Mouse (Mus musculus) intestine, embryonic 14.5 days (tissue): Measurements from ENCODE around the gene Olfr47. TPM values are rescaled to one million over a fixed set of nuclear protein-coding genes. Genes with fewer than 3 reads are reported as not detected.
A peak's percentile ranks its signal among the peaks of the same experiment; 100 is the strongest.

Experiments
- ATAC-seq: fragments of 200-750 bp; cut with Nextera tagmentation; replicated peaks from 2 replicates; pipeline ENCODE4 v1.8.0; 2017; ENCODE audit warnings: low read depth, moderate number of reproducible peaks, moderate TSS enrichment, moderate library complexity; ENCODE audit not compliant: low FRiP score, low TSS enrichment
- DNase-seq: peaks from one replicate; pipeline ENCODE4 v3.0.0-alpha.2; 2018; ENCODE audit warnings: low spot score
- H3K27ac ChIP-seq: fragments of 300-500 bp; sonication (generic); 2 replicates; pipeline ENCODE4 v1.5.1; 2014; ENCODE audit warnings: low read depth, mild to moderate bottlenecking, control low read depth
- H3K27me3 ChIP-seq: fragments of 300-500 bp; sonication (generic); replicated peaks from 2 replicates; pipeline ENCODE4 v1.6.1; 2014; ENCODE audit warnings: low read length, control low read depth; ENCODE audit not compliant: control insufficient read depth, insufficient read depth
- H3K36me3 ChIP-seq: fragments of 300-500 bp; sonication (generic); 2 replicates; pipeline ENCODE4 v1.6.1; 2014; ENCODE audit warnings: low read length, control low read depth; ENCODE audit not compliant: control insufficient read depth, insufficient read depth
- H3K4me1 ChIP-seq: fragments of 300-500 bp; sonication (generic); replicated peaks from 2 replicates; pipeline ENCODE4 v1.6.1; 2014; ENCODE audit warnings: low read length, control low read depth, mixed read lengths; ENCODE audit not compliant: control insufficient read depth, insufficient read depth
- H3K4me2 ChIP-seq: fragments of 300-500 bp; sonication (generic); 2 replicates; pipeline ENCODE4 v1.6.1; 2014; ENCODE audit warnings: low read length
- H3K4me3 ChIP-seq: fragments of 300-500 bp; sonication (generic); 2 replicates; pipeline ENCODE4 v1.5.1; 2014; ENCODE audit warnings: low read depth, low read length, control low read depth, mixed read lengths
- H3K9ac ChIP-seq: fragments of 300-500 bp; sonication (generic); 2 replicates; pipeline ENCODE4 v1.6.1; 2014; ENCODE audit warnings: mild to moderate bottlenecking, low read length
- H3K9me3 ChIP-seq: fragments of 300-500 bp; sonication (generic); 2 replicates; pipeline ENCODE4 v1.6.1; 2016; ENCODE audit warnings: low read length, control low read depth; ENCODE audit not compliant: control insufficient read depth
- WGBS: fragments of 180-500 bp; shearing (Covaris S2); extraction: QIAGEN DNeasy Blood & Tissue Kit; methylation state at CpG from one replicate; pipeline ENCODE4 v1.1.7; 2014; 5-methylcytosine and 5-hydroxymethylcytosine counted together
- polyA plus RNA-seq: library from polyadenylated mRNA; unstranded; fragments of >200 nt; fragmentation: Nextera tagmentation; extraction: Ambion mirVana; gene quantifications from 2 replicates; pipeline ENCODE4 v1.2.1, GENCODE M21; 2014

Gene Olfr47
- polyA plus RNA-seq, 1 experiment from 2014 or later, result not detected

DNA sequence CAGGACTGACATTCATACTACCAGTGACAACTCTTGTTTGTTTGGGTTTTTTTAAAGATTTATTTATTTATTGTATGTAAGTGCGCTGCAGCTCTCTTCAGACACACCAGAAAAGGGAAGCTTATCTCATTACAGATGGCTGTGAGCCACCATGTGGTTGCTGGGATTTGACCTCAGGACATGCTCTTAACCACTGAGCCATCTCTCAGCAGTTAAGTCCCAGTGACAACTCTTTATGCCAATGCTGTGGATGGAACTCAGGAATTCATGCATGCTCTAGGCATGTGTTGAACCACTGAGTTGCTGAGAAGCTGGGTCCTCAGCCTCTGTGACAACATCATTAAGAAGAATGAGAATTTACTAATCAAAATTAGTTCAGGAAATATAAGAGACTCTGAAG lies 21.7 kb downstream of the Olfr47 start:
- 62% methylated on average over 1 of the region's 1 CpGs for WGBS
- H3K27me3 ChIP-seq, result no peaks in the 10 kb centered on the region
- DNase-seq (no peak), ATAC-seq (no peak)
- H3K9ac ChIP-seq, result no peak overlapping the region
- H3K9me3 ChIP-seq, result no peaks in the 10 kb centered on the region
- H3K4me2 ChIP-seq, result no peak overlapping the region
- no peaks in the 10 kb centered on the region for H3K4me1 ChIP-seq
- no peak overlapping the region for H3K4me3 ChIP-seq
- H3K27ac ChIP-seq, result no peak overlapping the region
- no peaks in the 10 kb centered on the region for H3K36me3 ChIP-seq

- Histone ChIP-seq H3K4me3 (no peak overlapping the region), H3K27ac (no peak overlapping the region), H3K36me3 (no peaks in the 10 kb centered on the region), H3K4me1 (no peaks in the 10 kb centered on the region), H3K9ac (no peak overlapping the region), H3K4me2 (no peak overlapping the region), H3K9me3 (no peaks in the 10 kb centered on the region), H3K27me3 (no peaks in the 10 kb centered on the region)
- no peak for DNase-seq
- no peak for ATAC-seq
- 56% methylated on average over 7 of the region's 7 CpGs for WGBS
Observed at GRCm38 (mm10) chr6:43254193-43254926, 23.0 kb downstream of the Olfr47 start.

DNA sequence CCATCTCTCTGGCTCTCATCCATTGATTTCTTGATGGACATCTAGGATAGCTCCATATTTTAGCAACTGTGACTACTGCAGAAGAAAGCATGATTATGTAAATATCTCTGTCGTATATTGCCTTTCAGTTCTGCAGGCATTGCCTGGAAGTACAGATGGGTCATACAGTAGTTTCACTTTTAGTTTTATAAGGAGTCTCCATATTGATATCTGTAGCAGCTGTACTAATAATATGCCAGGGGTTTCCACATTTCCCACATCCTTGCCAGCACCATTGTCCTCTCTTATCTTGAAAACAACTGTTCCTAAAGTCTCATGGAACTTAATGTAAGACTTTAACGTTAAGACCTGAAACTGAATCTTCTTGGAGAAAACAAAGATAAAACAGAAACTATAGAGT lies 29.4 kb downstream of the Olfr47 start:
- H3K27me3 ChIP-seq, result no peaks in the 10 kb centered on the region
- ATAC-seq (no peak), DNase-seq (no peak)
- no peak overlapping the region for H3K4me2 ChIP-seq
- peaks cover 3% of the 10 kb centered on the region; the same call in 1 of the 2 replicates for H3K4me1 ChIP-seq
- H3K9ac ChIP-seq, result no peak overlapping the region
- no peak overlapping the region for H3K4me3 ChIP-seq
- 66% methylated on average over 2 of the region's 2 CpGs for WGBS
- 0 out of 2 replicates have a peak, but pooled peaks cover 3% of the 10 kb centered on the region for H3K36me3 ChIP-seq
- no peaks in the 10 kb centered on the region for H3K9me3 ChIP-seq
- H3K27ac ChIP-seq, result no peak overlapping the region

GRCm38 (mm10) chr6:43265363-43266041 lies 34.2 kb downstream of the Olfr47 start, which contains the start of gene Arhgef5:
TSS of gene Arhgef5 (plus strand) at chr6:43265582.
- ATAC-seq, result peak; percentile 92
- Histone ChIP-seq H3K9me3 (no peaks in the 10 kb centered on the region), H3K4me1 (peaks cover 3% of the 10 kb centered on the region; the same call in 1 of the 2 replicates), H3K4me3 (peak within 1 kb of the TSS; percentile 68), H3K9ac (peak within 1 kb of the TSS; percentile 84), H3K36me3 (0 out of 2 replicates have a peak, but pooled peaks cover 3% of the 10 kb centered on the region), H3K4me2 (peak within 1 kb of the TSS; percentile 82), H3K27ac (peak within 1 kb of the TSS; percentile 58), H3K27me3 (no peaks in the 10 kb centered on the region)
- under 1% methylated on average over 43 of the region's 48 CpGs for WGBS
- DNase-seq, result peak; percentile 87

- peak overlapping the region; percentile 68 for H3K4me3 ChIP-seq
- ATAC-seq, result peak; percentile 69
- peak; percentile 79 for DNase-seq
- WGBS, result under 1% methylated on average over 8 of the region's 8 CpGs
- peak overlapping the region; percentile 82 for H3K4me2 ChIP-seq
- H3K36me3 ChIP-seq, result 0 out of 2 replicates have a peak, but pooled peaks cover 3% of the 10 kb centered on the region
- H3K9ac ChIP-seq, result peak overlapping the region; percentile 84
- peaks cover 3% of the 10 kb centered on the region; the same call in 1 of the 2 replicates for H3K4me1 ChIP-seq
- H3K27me3 ChIP-seq, result no peaks in the 10 kb centered on the region
- peak overlapping the region; percentile 58 for H3K27ac ChIP-seq
- H3K9me3 ChIP-seq, result no peaks in the 10 kb centered on the region
Observed at GRCm38 (mm10) chr6:43266356-43266755, 35.0 kb downstream of the Olfr47 start.

- no peaks in the 10 kb centered on the region for H3K27me3 ChIP-seq
- H3K4me3 ChIP-seq, result no peak overlapping the region
- no peak for DNase-seq
- H3K9ac ChIP-seq, result no peak overlapping the region
- H3K4me2 ChIP-seq, result no peak overlapping the region
- no peak for ATAC-seq
- H3K9me3 ChIP-seq, result no peaks in the 10 kb centered on the region
- H3K4me1 ChIP-seq, result no peaks in the 10 kb centered on the region
- H3K36me3 ChIP-seq, result peaks cover 28% of the 10 kb centered on the region
- H3K27ac ChIP-seq, result no peak overlapping the region; the same call in 1 of the 2 replicates
Observed at GRCm38 (mm10) chr6:43272597-43272996, 41.3 kb downstream of the Olfr47 start.

- Histone ChIP-seq H3K27me3 (no peaks in the 10 kb centered on the region), H3K36me3 (peaks cover 35% of the 10 kb centered on the region), H3K9me3 (no peaks in the 10 kb centered on the region), H3K9ac (no peak overlapping the region), H3K4me3 (no peak overlapping the region), H3K4me1 (no peaks in the 10 kb centered on the region), H3K4me2 (no peak overlapping the region), H3K27ac (no peak overlapping the region)
- no peak for ATAC-seq
- 89% methylated on average over 4 of the region's 4 CpGs for WGBS
- no peak for DNase-seq
Observed at GRCm38 (mm10) chr6:43274123-43274522, 42.8 kb downstream of the Olfr47 start.

DNA sequence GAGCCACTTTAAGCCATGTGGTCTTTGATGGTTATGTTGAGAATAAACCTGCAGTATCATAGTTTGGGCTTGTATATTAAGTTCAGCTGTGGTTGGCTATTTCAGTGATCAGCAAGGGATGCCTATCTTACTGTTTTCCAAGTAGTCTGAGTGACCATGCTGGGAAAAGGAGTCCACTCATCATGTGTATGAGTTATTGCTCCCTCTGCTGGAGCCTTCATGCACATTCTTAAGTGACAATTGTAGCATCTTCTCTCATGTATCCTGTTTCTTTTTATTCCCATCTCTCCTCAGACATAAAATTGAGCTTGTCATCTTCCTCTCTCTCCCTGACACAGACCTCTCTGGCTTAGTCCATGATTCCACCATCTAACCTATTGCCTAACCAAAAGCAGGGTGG lies 46.9 kb downstream of the Olfr47 start:
- H3K4me3 ChIP-seq, result no peak overlapping the region
- no peak overlapping the region for H3K9ac ChIP-seq
- H3K4me2 ChIP-seq, result no peak overlapping the region
- ATAC-seq (no peak), DNase-seq (no peak)
- no peak overlapping the region for H3K27ac ChIP-seq
- H3K36me3 ChIP-seq, result peaks cover 75% of the 10 kb centered on the region
- no peaks in the 10 kb centered on the region for H3K4me1 ChIP-seq
- no peaks in the 10 kb centered on the region for H3K27me3 ChIP-seq
- no peaks in the 10 kb centered on the region for H3K9me3 ChIP-seq
